Mouse (Mus musculus) kidney, embryonic 14.5 days (tissue): Measurements from ENCODE around the gene Sypl2. TPM values are rescaled to one million over a fixed set of nuclear protein-coding genes. Genes with fewer than 3 reads are reported as not detected.

Source experiments
- ATAC-seq: fragments of 200-750 bp; cut with Nextera tagmentation; 2 replicates; pipeline ENCODE4 v1.8.0; 2017; ENCODE audit warnings: moderate number of reproducible peaks, mild to moderate bottlenecking, moderate TSS enrichment, moderate library complexity; ENCODE audit not compliant: low FRiP score, low TSS enrichment
- H3K27ac ChIP-seq: fragments of 300-500 bp; sonication (generic); 2 replicates; pipeline ENCODE4 v1.5.1; 2014; ENCODE audit warnings: low read depth, mild to moderate bottlenecking, low read length, moderate library complexity, mixed read lengths
- H3K27me3 ChIP-seq: fragments of 300-500 bp; sonication (generic); 2 replicates; pipeline ENCODE4 v1.6.1; 2014; ENCODE audit warnings: mild to moderate bottlenecking, low read length; ENCODE audit not compliant: control insufficient read depth, insufficient read depth
- H3K36me3 ChIP-seq: fragments of 300-500 bp; sonication (generic); 2 replicates; pipeline ENCODE4 v1.6.1; 2014; ENCODE audit warnings: low read length, mixed read lengths; ENCODE audit not compliant: control insufficient read depth, insufficient read depth
- H3K4me1 ChIP-seq: fragments of 300-500 bp; sonication (generic); 2 replicates; pipeline ENCODE4 v1.6.1; 2014; ENCODE audit warnings: low read length, mixed read lengths; ENCODE audit not compliant: control insufficient read depth, insufficient read depth
- H3K4me2 ChIP-seq: fragments of 300-500 bp; sonication (generic); replicated peaks from 2 replicates; pipeline ENCODE4 v1.6.1; 2014; ENCODE audit warnings: low read depth, mild to moderate bottlenecking, low read length
- H3K4me3 ChIP-seq: fragments of 300-500 bp; sonication (generic); 2 replicates; pipeline ENCODE4 v1.5.1; 2014; ENCODE audit warnings: mild to moderate bottlenecking, low read length
- H3K9ac ChIP-seq: fragments of 300-500 bp; sonication (generic); 2 replicates; pipeline ENCODE4 v1.6.1; 2014; ENCODE audit warnings: low read depth, mild to moderate bottlenecking, low read length, moderate library complexity
- H3K9me3 ChIP-seq: fragments of 300-500 bp; sonication (generic); 2 replicates; pipeline ENCODE4 v1.6.1; 2016; ENCODE audit warnings: low read length; ENCODE audit not compliant: control insufficient read depth
- WGBS: fragments of 180-500 bp; shearing (Covaris S2); extraction: QIAGEN DNeasy Blood & Tissue Kit; methylation state at CpG from one replicate; pipeline ENCODE4 v1.1.7; 2014; 5-methylcytosine and 5-hydroxymethylcytosine counted together
- polyA plus RNA-seq: library from polyadenylated mRNA; unstranded; fragments of >200 nt; fragmentation: Nextera tagmentation; extraction: Ambion mirVana; gene quantifications from 2 replicates; pipeline ENCODE4 v1.2.1, GENCODE M21; 2014

Gene Sypl2
- polyA plus RNA-seq, 1 experiment from 2014 or later = 4.7 TPM

- Histone ChIP-seq H3K36me3 (peaks cover 33% of the 10 kb centered on the region), H3K4me2 (peak overlapping the region; percentile 61), H3K27ac (no peak overlapping the region), H3K9ac (peak overlapping the region; percentile 58), H3K4me1 (peaks cover 13% of the 10 kb centered on the region), H3K9me3 (no peaks in the 10 kb centered on the region), H3K4me3 (peak overlapping the region; percentile 53), H3K27me3 (no peaks in the 10 kb centered on the region)
- 5% methylated on average over 8 of the region's 8 CpGs for WGBS
- ATAC-seq = peak; percentile 9
These were observed 16.9 kb downstream of the Sypl2 start for GRCm38 (mm10) chr3:108209536-108209935.

GRCm38 (mm10) chr3:108209001-108209400, 17.4 kb downstream of the Sypl2 start:
- H3K27ac ChIP-seq = no peak overlapping the region
- H3K9ac ChIP-seq = peak overlapping the region; percentile 58; the same call in 1 of the 2 replicates

GRCm38 (mm10) chr3:108206731-108207375, 19.6 kb downstream of the Sypl2 start:
- no peaks in the 10 kb centered on the region for H3K9me3 ChIP-seq
- H3K4me2 ChIP-seq = no peak overlapping the region
- WGBS = 85% methylated on average over 15 of the region's 15 CpGs
- no peak for ATAC-seq
- no peak overlapping the region for H3K4me3 ChIP-seq
- H3K27ac ChIP-seq = 0 out of 2 replicates have a peak overlapping the region, but pooled peaks have one; percentile 12
- H3K27me3 ChIP-seq = no peaks in the 10 kb centered on the region
- H3K36me3 ChIP-seq = peaks cover 49% of the 10 kb centered on the region
- peaks cover 13% of the 10 kb centered on the region for H3K4me1 ChIP-seq
- no peak overlapping the region for H3K9ac ChIP-seq

More at GRCm38 (mm10) chr3:108209001-108209400, 17.4 kb downstream of the Sypl2 start:
- peak overlapping the region; percentile 53 for H3K4me3 ChIP-seq
- H3K36me3 ChIP-seq = peaks cover 35% of the 10 kb centered on the region
- no peak for ATAC-seq
- H3K27me3 ChIP-seq = no peaks in the 10 kb centered on the region
- H3K9me3 ChIP-seq = no peaks in the 10 kb centered on the region
- peaks cover 13% of the 10 kb centered on the region for H3K4me1 ChIP-seq
- 68% methylated on average over 3 of the region's 3 CpGs for WGBS
- peak overlapping the region; percentile 61 for H3K4me2 ChIP-seq

GRCm38 (mm10) chr3:108205601-108206000, 20.8 kb downstream of the Sypl2 start:
- Histone ChIP-seq H3K27ac (no peak overlapping the region), H3K4me1 (peaks cover 17% of the 10 kb centered on the region), H3K27me3 (no peaks in the 10 kb centered on the region), H3K9me3 (no peaks in the 10 kb centered on the region), H3K9ac (no peak overlapping the region), H3K36me3 (peaks cover 49% of the 10 kb centered on the region), H3K4me2 (no peak overlapping the region), H3K4me3 (no peak overlapping the region)
- ATAC-seq = no peak
- WGBS = 89% methylated on average over 8 of the region's 8 CpGs

- H3K27me3 ChIP-seq = no peaks in the 10 kb centered on the region
- H3K4me1 ChIP-seq = peaks cover 16% of the 10 kb centered on the region
- H3K4me2 ChIP-seq = no peak overlapping the region
- no peak overlapping the region for H3K4me3 ChIP-seq
- 85% methylated on average over 11 of the region's 11 CpGs for WGBS
- no peak for ATAC-seq
- H3K36me3 ChIP-seq = peaks cover 49% of the 10 kb centered on the region
- no peak overlapping the region for H3K9ac ChIP-seq
- no peaks in the 10 kb centered on the region for H3K9me3 ChIP-seq
- no peak overlapping the region for H3K27ac ChIP-seq
These were observed 22.0 kb downstream of the Sypl2 start for GRCm38 (mm10) chr3:108204470-108204869.

- WGBS = 81% methylated on average over 11 of the region's 11 CpGs
- H3K9me3 ChIP-seq = no peaks in the 10 kb centered on the region
- ATAC-seq = no peak
- no peak overlapping the region for H3K4me2 ChIP-seq
- H3K9ac ChIP-seq = no peak overlapping the region
- H3K4me3 ChIP-seq = no peak overlapping the region
- no peaks in the 10 kb centered on the region for H3K27me3 ChIP-seq
- H3K27ac ChIP-seq = no peak overlapping the region
- peaks cover 10% of the 10 kb centered on the region for H3K4me1 ChIP-seq
- H3K36me3 ChIP-seq = peaks cover 49% of the 10 kb centered on the region
These were observed 22.7 kb downstream of the Sypl2 start for GRCm38 (mm10) chr3:108203621-108204325.

GRCm38 (mm10) chr3:108203212-108203611, 23.2 kb downstream of the Sypl2 start:
- no peak overlapping the region for H3K27ac ChIP-seq
- H3K9me3 ChIP-seq = no peaks in the 10 kb centered on the region
- no peak overlapping the region for H3K4me3 ChIP-seq
- H3K4me1 ChIP-seq = peaks cover 5% of the 10 kb centered on the region; the same call in 1 of the 2 replicates
- ATAC-seq = no peak
- no peaks in the 10 kb centered on the region for H3K27me3 ChIP-seq
- no peak overlapping the region for H3K9ac ChIP-seq
- 93% methylated on average over 13 of the region's 13 CpGs for WGBS
- H3K36me3 ChIP-seq = peaks cover 49% of the 10 kb centered on the region
- H3K4me2 ChIP-seq = no peak overlapping the region

- H3K4me3 ChIP-seq = no peak overlapping the region
- no peak for ATAC-seq
- H3K27me3 ChIP-seq = no peaks in the 10 kb centered on the region
- peaks cover 43% of the 10 kb centered on the region for H3K36me3 ChIP-seq
- peaks cover 5% of the 10 kb centered on the region; the same call in 1 of the 2 replicates for H3K4me1 ChIP-seq
- no peak overlapping the region for H3K27ac ChIP-seq
- no peak overlapping the region; the same call in 1 of the 2 replicates for H3K9ac ChIP-seq
- no peak overlapping the region for H3K4me2 ChIP-seq
- H3K9me3 ChIP-seq = no peaks in the 10 kb centered on the region
These were observed 23.9 kb downstream of the Sypl2 start for GRCm38 (mm10) chr3:108202506-108202905.
